Mouse (Mus musculus): ENCODE results near the gene Arhgdia. TPM values are rescaled to one million over a fixed set of nuclear protein-coding genes. Genes with fewer than 3 reads are reported as not detected.
"Not testable (repeated sequence)": the region's sequence is repeated elsewhere in the genome, so short reads cannot be mapped to it uniquely, and the experiment has no call there.

The Arhgdia gene
- polyA plus RNA-seq, 1 experiment from 2014 or later, result 464 TPM

DNA sequence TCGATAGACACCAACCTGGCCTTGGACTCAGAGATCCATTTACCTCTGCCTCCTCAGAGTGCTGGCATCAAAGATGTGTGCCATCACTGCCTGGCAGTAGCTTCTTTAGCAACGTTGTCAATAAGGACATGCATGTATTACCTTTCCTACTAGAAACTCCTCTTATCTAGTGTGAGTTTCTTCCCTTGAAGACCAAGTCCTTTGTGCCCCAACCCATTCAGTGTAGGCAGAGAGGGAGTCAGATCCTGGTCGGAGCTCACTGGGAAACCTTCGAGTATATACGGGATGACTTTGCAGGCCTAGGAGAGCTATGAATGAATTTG is 7.2 kb downstream of the Arhgdia start:
- peaks cover 33% of the 10 kb centered on the region for H3K4me1 ChIP-seq
- peaks cover 39% of the 10 kb centered on the region for H3K36me3 ChIP-seq
- 41% methylated on average over 5 of the region's 5 CpGs for WGBS
- H3K9me3 ChIP-seq, result no peaks in the 10 kb centered on the region
- no peaks in the 10 kb centered on the region for H3K27me3 ChIP-seq
- no peak overlapping the region for H3K27ac ChIP-seq (replicated peaks)
- peak overlapping the region; percentile 69 for H3K4me3 ChIP-seq
- H3K4me2 ChIP-seq (replicated peaks), result peak overlapping the region; percentile 79
- peak overlapping the region; percentile 82 for H3K9ac ChIP-seq (replicated peaks)
- ATAC-seq (replicated peaks), result no peak

- Histone ChIP-seq H3K9me3 (no peaks in the 10 kb centered on the region), H3K36me3 (peaks cover 35% of the 10 kb centered on the region), H3K27me3 (no peaks in the 10 kb centered on the region), H3K27ac (replicated peaks) (peak overlapping the region; percentile 90), H3K9ac (replicated peaks) (peak overlapping the region; percentile 82), H3K4me1 (peaks cover 28% of the 10 kb centered on the region), H3K4me2 (replicated peaks) (peak overlapping the region; percentile 79), H3K4me3 (peak overlapping the region; percentile 69)
- WGBS, result under 1% methylated on average over 23 of the region's 23 CpGs
- ATAC-seq (replicated peaks), result no peak
These were observed 7.7 kb downstream of the Arhgdia start for GRCm38 (mm10) chr11:120573585-120574277.

GRCm38 (mm10) chr11:120572752-120573584 is 8.5 kb downstream of the Arhgdia start, which contains the start of gene P4hb:
Gene P4hb (minus strand): TSS chr11:120573253.
- Histone ChIP-seq H3K4me3 (peak within 1 kb of the TSS; percentile 69), H3K27ac (replicated peaks) (peak within 1 kb of the TSS; percentile 90), H3K36me3 (peaks cover 35% of the 10 kb centered on the region), H3K9me3 (no peaks in the 10 kb centered on the region), H3K9ac (replicated peaks) (peak within 1 kb of the TSS; percentile 82), H3K4me2 (replicated peaks) (peak within 1 kb of the TSS; percentile 85), H3K4me1 (peaks cover 28% of the 10 kb centered on the region), H3K27me3 (no peaks in the 10 kb centered on the region)
- WGBS, result under 1% methylated on average over 93 of the region's 94 CpGs
- peak; percentile 97 for ATAC-seq (replicated peaks)

GRCm38 (mm10) chr11:120572417-120572751 is 9.0 kb downstream of the Arhgdia start:
- no peak; the same call in 1 of the 2 replicates for ATAC-seq (replicated peaks)
- WGBS, result under 1% methylated on average over 22 of the region's 24 CpGs
- peak overlapping the region; percentile 69 for H3K4me3 ChIP-seq

GRCm38 (mm10) chr11:120571754-120572416 is 9.5 kb downstream of the Arhgdia start:
- peak overlapping the region; percentile 82 for H3K9ac ChIP-seq (replicated peaks)
- peak overlapping the region; percentile 85 for H3K4me2 ChIP-seq (replicated peaks)
- ATAC-seq (replicated peaks), result no peak
- no peaks in the 10 kb centered on the region for H3K27me3 ChIP-seq
- H3K9me3 ChIP-seq, result no peaks in the 10 kb centered on the region
- peak overlapping the region; percentile 69 for H3K4me3 ChIP-seq
- H3K36me3 ChIP-seq, result peaks cover 38% of the 10 kb centered on the region
- WGBS, result 16% methylated on average over 11 of the region's 11 CpGs
- H3K27ac ChIP-seq (replicated peaks), result peak overlapping the region; percentile 90
- H3K4me1 ChIP-seq, result peaks cover 28% of the 10 kb centered on the region

More at GRCm38 (mm10) chr11:120572417-120572751, 9.0 kb downstream of the Arhgdia start:
- H3K27me3 ChIP-seq, result no peaks in the 10 kb centered on the region
- H3K36me3 ChIP-seq, result peaks cover 35% of the 10 kb centered on the region
- peaks cover 28% of the 10 kb centered on the region for H3K4me1 ChIP-seq
- H3K27ac ChIP-seq (replicated peaks), result peak overlapping the region; percentile 90
- H3K4me2 ChIP-seq (replicated peaks), result peak overlapping the region; percentile 85
- peak overlapping the region; percentile 82 for H3K9ac ChIP-seq (replicated peaks)
- no peaks in the 10 kb centered on the region for H3K9me3 ChIP-seq

- peaks cover 28% of the 10 kb centered on the region for H3K4me1 ChIP-seq
- no peak overlapping the region for H3K27ac ChIP-seq (replicated peaks)
- H3K27me3 ChIP-seq, result no peaks in the 10 kb centered on the region
- no peaks in the 10 kb centered on the region for H3K9me3 ChIP-seq
- H3K4me2 ChIP-seq (replicated peaks), result peak overlapping the region; percentile 85; the same call in 1 of the 2 replicates
- no peak for ATAC-seq (replicated peaks)
- 95% methylated on average over 3 of the region's 3 CpGs for WGBS
- no peak overlapping the region; the same call in 1 of the 2 replicates for H3K9ac ChIP-seq (replicated peaks)
- peak overlapping the region; percentile 69; the same call in 1 of the 2 replicates for H3K4me3 ChIP-seq
- peaks cover 45% of the 10 kb centered on the region for H3K36me3 ChIP-seq
These were observed 10.3 kb downstream of the Arhgdia start for GRCm38 (mm10) chr11:120571122-120571521.

GRCm38 (mm10) chr11:120568324-120568723 is 13.1 kb downstream of the Arhgdia start:
- Histone ChIP-seq H3K4me2 (replicated peaks) (no peak overlapping the region), H3K27ac (replicated peaks) (no peak overlapping the region), H3K9me3 (no peaks in the 10 kb centered on the region), H3K4me3 (no peak overlapping the region), H3K4me1 (peaks cover 17% of the 10 kb centered on the region), H3K9ac (replicated peaks) (no peak overlapping the region), H3K27me3 (no peaks in the 10 kb centered on the region), H3K36me3 (peaks cover 70% of the 10 kb centered on the region)
- ATAC-seq (replicated peaks), result no peak
- 93% methylated on average over 6 of the region's 6 CpGs for WGBS

- Histone ChIP-seq H3K27me3 (no peaks in the 10 kb centered on the region), H3K4me1 (no peaks in the 10 kb centered on the region), H3K4me2 (replicated peaks) (no peak overlapping the region), H3K27ac (replicated peaks) (no peak overlapping the region), H3K9ac (replicated peaks) (no peak overlapping the region), H3K36me3 (peaks cover 90% of the 10 kb centered on the region), H3K9me3 (no peaks in the 10 kb centered on the region), H3K4me3 (no peak overlapping the region)
- no peak for ATAC-seq (replicated peaks)
- 87% methylated on average over 9 of the region's 9 CpGs for WGBS
These were observed 16.3 kb downstream of the Arhgdia start for GRCm38 (mm10) chr11:120565114-120565513.

DNA sequence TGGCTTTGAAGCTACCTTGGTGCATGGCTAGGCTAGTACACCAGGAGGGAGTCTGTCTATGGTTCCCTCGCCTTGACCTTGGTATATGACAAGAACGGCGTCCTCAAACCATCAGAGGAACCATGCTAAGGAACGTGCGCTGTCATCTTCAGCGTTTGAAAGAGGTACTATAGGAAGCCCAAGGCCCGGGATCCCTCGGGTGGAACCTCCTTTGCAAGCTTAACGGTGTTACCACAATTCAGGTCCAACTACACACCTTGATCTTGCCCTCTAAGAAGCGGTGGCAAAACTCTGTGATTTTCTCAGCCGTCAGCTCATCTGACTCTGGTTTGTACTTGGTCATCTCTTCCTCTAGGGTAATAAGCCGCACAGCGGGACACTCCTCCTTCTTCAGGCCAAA is 18.5 kb downstream of the Arhgdia start:
- no peak overlapping the region for H3K27ac ChIP-seq (replicated peaks)
- no peak overlapping the region for H3K4me3 ChIP-seq
- no peaks in the 10 kb centered on the region for H3K9me3 ChIP-seq
- H3K4me1 ChIP-seq, result no peaks in the 10 kb centered on the region
- WGBS, result 98% methylated on average over 13 of the region's 13 CpGs
- H3K4me2 ChIP-seq (replicated peaks), result no peak overlapping the region
- ATAC-seq (replicated peaks), result no peak
- no peak overlapping the region for H3K9ac ChIP-seq (replicated peaks)
- no peaks in the 10 kb centered on the region for H3K27me3 ChIP-seq
- peaks cover 92% of the 10 kb centered on the region for H3K36me3 ChIP-seq

GRCm38 (mm10) chr11:120560952-120561728 is 20.3 kb downstream of the Arhgdia start:
- Histone ChIP-seq H3K9ac (replicated peaks) (no peak overlapping the region), H3K9me3 (no peaks in the 10 kb centered on the region), H3K27ac (replicated peaks) (no peak overlapping the region), H3K4me3 (no peak overlapping the region), H3K27me3 (no peaks in the 10 kb centered on the region), H3K36me3 (peaks cover 73% of the 10 kb centered on the region), H3K4me2 (replicated peaks) (no peak overlapping the region), H3K4me1 (no peaks in the 10 kb centered on the region)
- ATAC-seq (replicated peaks), result no peak
- 95% methylated on average over 13 of the region's 13 CpGs for WGBS

DNA sequence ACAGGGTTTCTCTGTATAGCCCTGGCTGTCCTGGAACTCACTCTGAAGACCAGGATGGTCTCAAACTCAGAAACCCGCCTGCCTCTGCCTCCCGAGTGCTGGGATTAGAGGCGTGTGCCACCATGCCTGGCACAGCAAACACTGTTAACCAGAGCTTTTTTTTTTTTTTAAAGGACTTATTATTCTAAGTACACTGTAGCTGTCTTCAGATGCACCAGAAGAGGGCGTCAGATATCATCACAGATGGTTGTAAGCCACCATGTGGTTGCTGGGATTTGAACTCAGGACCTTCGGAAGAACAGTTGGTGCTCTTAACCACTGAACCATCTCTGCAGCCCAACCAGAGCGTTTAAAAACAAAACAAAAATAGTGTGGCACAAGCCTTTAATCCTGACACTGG is 22.6 kb downstream of the Arhgdia start:
- not testable (repeated sequence) for H3K9ac ChIP-seq (replicated peaks); ATAC-seq (replicated peaks); H3K9me3 ChIP-seq; H3K4me3 ChIP-seq; H3K27me3 ChIP-seq; H3K4me1 ChIP-seq; H3K4me2 ChIP-seq (replicated peaks); H3K27ac ChIP-seq (replicated peaks)
- peaks cover 54% of the 10 kb centered on the region for H3K36me3 ChIP-seq
- 84% methylated on average over 6 of the region's 6 CpGs for WGBS
